Mouse (Mus musculus) retina, postnatal 7 days (tissue): Measurements from ENCODE around the gene Mmd2.

Source experiments
- DNase-seq: peaks from one replicate; pipeline ENCODE4 v3.0.0-alpha.2; 2012; ENCODE audit warnings: low read depth, low spot score

Mmd2 gene

DNA sequence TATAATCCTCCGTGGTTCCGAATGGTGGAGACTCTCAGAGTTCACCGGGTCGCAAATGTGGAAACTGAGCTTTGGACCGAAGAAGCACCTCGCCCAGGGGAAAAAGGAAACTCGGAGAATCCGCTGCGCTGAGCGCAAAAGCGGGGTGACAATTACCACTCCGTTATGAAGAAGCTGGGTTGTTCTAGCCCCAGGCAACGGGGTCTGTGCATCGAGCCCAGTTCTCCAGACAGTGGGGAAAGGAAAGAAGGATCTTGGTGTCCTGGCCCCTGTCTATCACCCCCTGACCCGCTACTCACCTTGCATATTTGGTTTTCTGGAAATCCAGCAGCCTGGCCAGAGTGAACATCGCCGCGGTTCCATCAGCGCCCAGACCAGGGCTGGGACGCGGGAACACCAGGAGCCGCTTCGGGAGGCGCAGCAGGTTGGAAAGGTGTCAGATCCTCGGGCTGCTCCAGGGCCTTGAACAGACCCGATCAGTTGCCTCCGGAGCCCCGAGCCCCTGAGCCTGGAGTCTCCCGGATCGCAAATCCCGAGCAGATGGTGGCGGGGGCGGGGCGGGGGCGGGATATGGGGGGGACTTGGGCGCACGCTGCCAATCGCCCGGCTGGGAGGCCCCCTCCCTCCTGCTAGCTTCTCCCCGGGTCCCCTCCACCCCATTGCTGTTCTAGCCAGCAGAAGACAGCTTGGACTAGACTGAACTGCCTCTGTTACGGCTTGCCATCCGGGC lies at the start of gene Mmd2:
Mmd2 (minus strand) TSS at position 542 of the 730 bp plus-strand sequence.
- DNase-seq = peak; percentile 71

GRCm38 (mm10) chr5:142652266-142652665 lies 43.7 kb upstream of the Mmd2 start:
- DNase-seq = no peak

- DNase-seq = no peak
These were observed 42.3 kb upstream of the Mmd2 start for GRCm38 (mm10) chr5:142650794-142651497.

DNA sequence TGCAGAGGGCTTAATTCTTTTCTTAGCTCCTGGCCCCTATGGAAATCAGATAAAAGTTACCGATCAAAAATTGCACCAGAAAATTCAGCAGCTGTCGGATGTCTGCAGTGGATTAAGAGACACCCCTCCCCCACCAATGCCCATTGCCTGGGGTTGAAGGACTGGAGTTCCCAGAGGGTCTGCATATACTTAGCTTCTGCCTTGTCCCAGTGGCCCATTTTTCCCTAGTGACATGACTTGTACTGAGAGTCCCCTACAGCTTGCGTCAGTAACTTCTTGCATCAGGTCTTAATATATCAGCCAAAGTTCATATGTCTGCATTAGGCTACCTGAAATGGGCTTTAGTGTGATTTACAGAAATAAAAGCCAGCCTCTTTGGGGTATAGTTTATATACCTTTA lies 41.8 kb upstream of the Mmd2 start:
- no peak for DNase-seq

GRCm38 (mm10) chr5:142649460-142650050 lies 41.0 kb upstream of the Mmd2 start:
- no peak for DNase-seq

DNA sequence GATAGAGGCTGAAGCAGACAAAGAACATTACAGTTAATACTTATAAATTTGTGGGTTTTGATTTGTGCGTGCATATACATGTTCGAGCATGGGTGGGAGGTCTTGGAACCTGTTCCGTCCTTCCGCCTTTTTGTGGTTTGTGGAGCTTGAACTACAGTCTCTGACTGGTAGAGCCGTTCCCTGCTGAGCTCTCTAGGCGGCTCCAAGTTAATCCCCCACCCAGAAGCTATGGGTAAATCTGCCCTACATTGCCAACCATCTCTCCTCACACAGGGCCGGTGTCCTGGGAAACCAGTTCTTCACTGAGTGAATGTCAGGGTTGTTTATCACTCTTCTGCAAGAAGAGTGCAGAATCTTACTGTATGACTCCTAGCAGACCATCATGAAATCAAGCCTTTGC lies 39.6 kb upstream of the Mmd2 start:
- DNase-seq = no peak

GRCm38 (mm10) chr5:142641331-142642051 lies 32.9 kb upstream of the Mmd2 start:
- DNase-seq = no peak

GRCm38 (mm10) chr5:142640088-142640487 lies 31.5 kb upstream of the Mmd2 start:
- no peak for DNase-seq

- DNase-seq = no peak
These were observed 29.2 kb upstream of the Mmd2 start for GRCm38 (mm10) chr5:142637823-142638222.

DNA sequence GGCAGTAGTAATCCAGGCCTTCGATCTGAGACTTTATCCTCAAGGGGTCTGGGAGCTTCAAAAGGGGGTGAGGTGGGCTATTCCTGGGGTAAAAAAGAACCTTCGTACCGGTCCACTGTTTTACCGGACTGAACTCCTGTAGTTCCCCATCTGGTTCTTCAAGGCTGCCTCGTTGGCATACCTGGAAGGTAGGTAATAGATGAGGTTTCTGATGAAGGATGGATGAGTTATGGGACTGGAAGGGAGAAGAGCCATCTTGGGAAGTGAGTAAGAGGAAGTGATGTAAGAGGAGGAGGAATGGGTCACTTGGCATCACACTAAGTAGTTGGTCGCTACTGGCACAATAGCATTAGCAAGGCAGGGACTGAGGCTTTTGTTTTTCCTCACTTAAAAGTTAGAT lies 21.6 kb upstream of the Mmd2 start:
- no peak for DNase-seq

DNA sequence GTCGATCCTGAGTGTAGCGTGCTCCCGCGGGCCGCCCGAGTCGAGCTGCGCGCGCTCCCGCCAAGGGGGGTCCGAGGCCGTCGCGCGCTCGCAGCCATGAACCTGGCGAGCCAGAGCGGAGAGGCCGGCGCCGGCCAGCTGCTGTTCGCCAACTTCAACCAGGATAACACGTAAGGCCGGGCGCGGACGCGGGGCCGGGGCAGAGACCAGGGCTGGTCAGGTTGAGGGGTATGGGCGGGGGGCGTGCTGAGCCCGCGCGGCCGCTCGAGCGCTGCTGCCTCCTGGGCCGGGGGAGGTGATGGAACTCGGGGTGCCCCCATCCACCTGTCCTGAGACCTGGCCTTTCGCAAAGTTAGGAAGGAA lies 21.0 kb upstream of the Mmd2 start:
- no peak for DNase-seq

- peak; percentile 93 for DNase-seq
These were observed 20.4 kb upstream of the Mmd2 start for GRCm38 (mm10) chr5:142628726-142629662.

DNA sequence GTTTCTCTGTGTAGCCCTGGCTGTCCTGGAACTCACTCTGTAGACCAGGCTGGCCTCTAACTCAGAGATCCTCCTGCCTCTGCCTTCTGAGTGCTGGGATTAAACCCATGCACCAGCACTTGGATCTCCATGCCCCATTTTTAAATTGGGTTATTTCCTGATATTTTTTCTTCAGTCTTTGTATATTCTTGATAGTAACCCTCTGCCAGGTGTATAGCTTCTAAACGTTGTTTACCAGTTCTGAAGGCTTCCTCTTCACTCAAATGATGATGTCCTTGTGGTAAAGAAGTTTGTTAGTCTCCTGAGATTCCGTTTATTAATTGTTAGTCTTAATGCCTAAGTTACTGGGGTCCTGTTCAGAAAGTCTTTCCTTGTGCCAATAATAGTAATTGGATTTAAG lies 18.8 kb upstream of the Mmd2 start, which contains the start of gene Wipi2:
Wipi2 (plus strand) TSS at position 301 of the 400 bp plus-strand sequence.
- no peak for DNase-seq

- no peak for DNase-seq
These were observed 14.5 kb upstream of the Mmd2 start for GRCm38 (mm10) chr5:142623080-142623479.

- DNase-seq = no peak
These were observed 13.5 kb upstream of the Mmd2 start for GRCm38 (mm10) chr5:142622134-142622533.

GRCm38 (mm10) chr5:142621421-142621820 lies 12.8 kb upstream of the Mmd2 start:
- DNase-seq = no peak

DNA sequence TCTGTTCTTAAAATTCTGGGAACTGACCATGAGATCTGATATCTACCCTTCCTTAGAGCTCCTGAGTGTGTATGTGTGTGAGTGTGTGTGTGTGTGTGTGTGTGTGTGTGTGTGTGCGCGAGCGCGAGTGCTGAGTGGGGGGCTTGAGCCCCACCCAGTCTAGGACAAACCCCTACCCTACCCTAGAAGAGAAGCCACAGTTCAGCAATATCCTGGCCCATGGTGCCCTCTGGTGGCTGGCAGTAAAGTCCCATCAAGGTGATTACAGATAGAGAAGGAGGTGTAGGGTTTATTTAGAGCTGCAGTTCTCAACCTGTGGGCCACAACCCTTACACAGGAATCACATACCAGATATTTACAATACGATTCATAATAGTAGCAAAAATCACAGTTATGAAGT lies 11.3 kb upstream of the Mmd2 start:
- DNase-seq = peak; percentile 46

DNA sequence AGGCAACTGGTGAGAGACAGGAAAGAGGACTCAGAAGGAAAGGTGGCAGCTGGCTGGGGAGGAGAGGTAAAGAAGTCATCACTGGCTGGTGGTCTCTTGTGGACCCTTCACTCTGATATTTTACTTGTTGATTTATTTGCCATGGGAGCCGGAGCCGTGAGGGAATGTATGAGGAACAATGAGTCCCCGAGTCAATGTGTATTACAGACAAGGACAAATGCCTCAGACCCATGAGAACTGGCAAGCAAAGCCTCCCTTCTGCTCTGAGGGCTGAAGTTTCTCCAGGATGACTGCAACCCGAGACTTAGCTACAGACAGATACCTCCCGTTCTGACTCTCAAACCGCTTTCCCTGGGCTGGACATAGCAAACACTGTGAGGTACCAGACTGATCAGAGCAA lies 7.7 kb upstream of the Mmd2 start:
- no peak for DNase-seq

- no peak for DNase-seq
These were observed 7.0 kb upstream of the Mmd2 start for GRCm38 (mm10) chr5:142615638-142616037.

DNA sequence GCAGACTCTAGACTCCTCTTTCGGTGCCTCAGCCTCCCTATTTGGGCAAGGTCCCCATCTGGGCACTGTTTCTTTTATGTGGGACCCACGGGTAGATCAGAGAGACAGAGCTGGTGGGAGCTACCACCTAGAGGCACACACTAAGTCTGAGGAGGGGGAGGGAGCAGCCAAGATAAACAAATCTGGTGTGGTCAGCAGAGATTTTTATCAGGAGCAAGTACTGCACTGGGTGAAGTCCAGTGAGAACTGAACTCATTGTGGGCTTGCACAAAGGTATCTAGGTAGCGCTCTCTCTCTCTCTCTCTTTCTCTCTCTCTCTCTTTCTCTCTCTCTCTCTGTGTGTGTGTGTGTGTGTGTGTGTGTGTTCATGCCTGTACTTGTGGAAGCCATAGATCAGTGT lies 5.9 kb upstream of the Mmd2 start:
- DNase-seq = no peak

DNA sequence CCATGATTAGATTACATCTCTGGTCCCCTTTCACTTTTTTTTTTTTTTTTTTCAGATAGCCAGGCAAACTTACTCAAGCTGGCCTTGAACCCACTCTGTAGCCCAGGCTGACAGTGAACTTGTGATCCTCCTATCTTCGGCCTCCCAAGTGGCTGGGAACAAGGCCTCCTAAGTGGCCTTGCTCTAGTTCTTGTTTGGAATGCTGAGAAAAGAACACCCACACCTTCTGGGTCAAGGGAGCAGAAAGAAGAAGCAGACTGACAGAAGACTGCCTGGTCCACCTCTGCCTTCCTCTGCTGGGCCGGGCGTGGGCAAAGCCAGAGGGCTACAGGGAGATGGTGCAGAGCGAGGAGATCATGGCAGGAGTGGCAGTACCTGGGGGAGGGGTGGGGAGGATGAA lies 1.8 kb upstream of the Mmd2 start:
- no peak for DNase-seq
